Mouse (Mus musculus): ENCODE measurements around the gene Cyp11a1.

DNA sequence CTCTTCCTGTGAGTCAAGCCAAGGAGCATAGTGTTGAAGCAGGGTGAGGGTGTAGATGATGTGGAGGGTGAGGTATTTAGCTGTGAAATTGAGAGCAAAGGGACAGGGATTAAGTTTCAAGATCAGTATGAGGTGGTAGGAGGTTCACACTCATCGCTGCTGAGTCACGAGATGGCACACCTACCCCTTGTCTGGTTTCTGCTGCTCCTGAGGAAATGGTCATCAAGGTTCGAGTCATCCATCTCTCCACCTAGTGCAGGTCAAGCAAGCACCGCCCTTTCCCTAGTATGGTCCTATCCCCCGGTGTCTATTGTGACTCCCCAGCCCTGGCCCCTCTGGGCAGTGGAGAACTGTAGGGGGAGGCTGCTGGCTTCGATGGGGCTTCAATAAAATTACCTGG lies 16.9 kb upstream of the Cyp11a1 start:
- TF ChIP-seq MAFK (IDR thresholded peaks at IDR 0.05; ENCODE audit: insufficient read depth, low read depth, low read length) (no peak), HCFC1 (IDR thresholded peaks at IDR 0.05; ENCODE audit: borderline replicate concordance, insufficient read depth, low read length) (no peak), CHD2 (IDR thresholded peaks at IDR 0.05; ENCODE audit: low read depth, low read length) (no peak), ZNF384 (IDR thresholded peaks at IDR 0.05; ENCODE audit: low read depth, low read length) (no peak)

Measured in ES-E14 (cell line).